Mouse (Mus musculus) heart, adult 2 months (tissue): ENCODE data around the gene Ncln.

Source experiments
- CTCF ChIP-seq: fragments of 200-600 bp; IDR thresholded peaks from 2 replicates; pipeline ENCODE4 v1.8.1; 2022; ENCODE audit warnings: antibody characterized with exemption, mild to moderate bottlenecking, moderate library complexity
- EP300 ChIP-seq: fragments of 200-500 bp; IDR thresholded peaks from 2 replicates; pipeline ENCODE4 v1.6.1; 2011; ENCODE audit warnings: low read depth, low read length, control low read depth; ENCODE audit not compliant: insufficient read depth
- POLR2A ChIP-seq: fragments of 200-500 bp; IDR thresholded peaks from 2 replicates; pipeline ENCODE4 v1.6.1; 2011; ENCODE audit warnings: mild to moderate bottlenecking, low read depth, low read length, control low read depth; ENCODE audit not compliant: insufficient read depth

DNA sequence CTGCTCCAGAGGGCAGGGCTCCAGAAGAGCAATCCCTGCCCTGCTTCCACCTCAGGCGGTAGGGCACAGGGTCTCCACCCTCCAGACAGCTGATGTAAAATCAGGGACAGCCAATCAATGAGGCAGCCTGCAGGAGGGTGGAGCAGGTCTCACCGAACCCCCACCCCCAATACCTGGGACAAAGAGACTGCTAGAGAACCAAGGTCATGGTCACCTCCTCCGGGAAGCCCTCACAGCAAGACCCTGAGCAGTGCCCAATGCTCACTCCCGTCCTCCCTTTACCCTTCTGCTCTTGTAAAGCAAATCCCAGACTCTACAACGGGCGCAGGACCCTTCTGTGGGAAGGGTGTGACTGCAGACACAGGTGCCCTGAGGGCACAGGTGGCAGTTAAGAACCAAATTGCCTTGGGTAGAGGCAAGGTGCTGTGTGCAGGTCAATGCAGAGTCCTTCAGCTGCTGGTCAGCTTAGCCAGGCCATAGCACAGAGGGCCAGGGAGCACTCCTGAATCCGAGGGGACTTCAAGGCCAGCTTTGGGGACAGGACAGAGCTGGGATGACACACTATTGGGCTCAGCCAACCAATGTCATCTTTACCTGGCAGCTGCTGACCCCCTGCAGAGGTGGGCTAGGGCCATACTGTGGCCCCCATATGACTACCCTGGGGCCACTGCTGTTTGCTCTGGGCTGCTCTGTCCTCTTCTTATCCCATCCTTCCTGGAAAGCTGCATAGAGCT lies 46.7 kb upstream of the Ncln start:
- TF ChIP-seq CTCF = no peak
- no peak for TF ChIP-seq EP300
- TF ChIP-seq POLR2A = no peak
